Mouse (Mus musculus) gastrocnemius, postnatal 14 days (tissue): ENCODE data around the gene Hist1h3c. TPM values are rescaled to one million over a fixed set of nuclear protein-coding genes. Genes with fewer than 3 reads are reported as not detected.
"Not testable (repeated sequence)": the region's sequence is repeated elsewhere in the genome, so short reads cannot be mapped to it uniquely, and the experiment has no call there.

Experiments
- DNase-seq: peaks from one replicate; pipeline ENCODE4 v3.0.0; 2021; ENCODE audit warnings: mixed read lengths
- intact Hi-C: fragments of 180-260 bp; cut with DNase I; formaldehyde crosslinking; loops from one replicate; pipeline ENCODE4 v1.15.1; 2025; ENCODE audit warnings: low total_unique reads
- total RNA-seq, 2 experiments: library from RNA; stranded (reverse); gene quantifications; 2 replicates each; pipeline ENCODE4 v1.2.3; 2021

Hist1h3c gene
- total RNA-seq, 2 experiments from 2014 or later: 31.6 to 33.2 TPM

GRCm38 (mm10) chr13:23759251-23759771, 13.9 kb upstream of the Hist1h3c start:
- intact Hi-C loops: no loop called here
- DNase-seq: no peak

- intact Hi-C loops: no loop called here
- no peak for DNase-seq
Measured at GRCm38 (mm10) chr13:23757921-23758320, 12.5 kb upstream of the Hist1h3c start.

GRCm38 (mm10) chr13:23757211-23757773, 11.9 kb upstream of the Hist1h3c start:
- DNase-seq: no peak
- intact Hi-C loops: no loop called here

DNA sequence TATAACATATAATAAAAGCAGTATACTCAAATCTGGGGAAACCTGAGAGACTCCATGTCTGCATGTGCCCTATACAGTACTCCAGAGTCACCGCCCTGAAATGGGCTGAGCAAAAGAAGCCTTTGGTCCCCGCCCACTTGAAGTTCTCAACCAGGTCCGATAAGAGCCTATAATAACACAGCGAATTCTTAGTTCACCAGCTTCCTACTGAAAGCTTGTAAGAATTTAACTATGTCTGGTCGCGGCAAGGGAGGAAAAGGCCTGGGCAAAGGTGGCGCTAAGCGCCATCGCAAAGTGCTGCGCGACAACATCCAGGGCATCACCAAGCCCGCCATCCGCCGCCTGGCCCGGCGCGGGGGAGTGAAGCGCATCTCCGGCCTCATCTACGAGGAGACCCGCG, 11.4 kb upstream of the Hist1h3c start, which contains the start of gene Hist1h4b:
Hist1h4b (plus strand) TSS at position 224 of the 400 bp plus-strand sequence.
- DNase-seq: peak; percentile 63
- intact Hi-C loops: no loop called here

DNA sequence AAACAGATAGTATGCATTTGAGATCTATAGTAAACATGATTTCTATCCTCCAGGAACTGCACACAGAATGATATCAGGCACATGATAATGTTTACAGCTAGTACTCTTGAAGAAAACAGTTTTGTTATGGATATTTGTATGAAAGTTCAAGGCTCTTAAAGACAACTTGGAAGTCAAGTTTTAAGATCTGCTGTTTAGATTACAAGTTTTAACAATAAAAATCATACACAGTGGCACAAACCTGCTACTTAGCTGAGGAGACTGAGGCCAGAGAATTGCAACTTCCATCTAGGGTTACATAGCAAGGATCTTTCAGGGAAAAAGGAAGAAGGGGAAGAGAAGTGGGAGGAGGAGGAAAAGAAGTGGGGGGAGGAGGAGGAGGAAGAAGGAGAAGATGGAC, 9.6 kb upstream of the Hist1h3c start:
- intact Hi-C loops: no loop called here
- DNase-seq: no peak

GRCm38 (mm10) chr13:23753314-23754078, 8.1 kb upstream of the Hist1h3c start:
- intact Hi-C loops: no loop called here

GRCm38 (mm10) chr13:23752742-23753172, 7.4 kb upstream of the Hist1h3c start:
- intact Hi-C loops: no loop called here

More at GRCm38 (mm10) chr13:23753314-23754078, 8.1 kb upstream of the Hist1h3c start:
- DNase-seq: no peak

GRCm38 (mm10) chr13:23752067-23752741, 6.8 kb upstream of the Hist1h3c start, which contains the start of gene Hist1h3b:
Gene Hist1h3b, plus strand, starts transcription at chr13:23752267.
- peak; percentile 79 for DNase-seq
- intact Hi-C loops: not testable (repeated sequence)

More at GRCm38 (mm10) chr13:23752742-23753172, 7.4 kb upstream of the Hist1h3c start:
- DNase-seq: no peak

DNA sequence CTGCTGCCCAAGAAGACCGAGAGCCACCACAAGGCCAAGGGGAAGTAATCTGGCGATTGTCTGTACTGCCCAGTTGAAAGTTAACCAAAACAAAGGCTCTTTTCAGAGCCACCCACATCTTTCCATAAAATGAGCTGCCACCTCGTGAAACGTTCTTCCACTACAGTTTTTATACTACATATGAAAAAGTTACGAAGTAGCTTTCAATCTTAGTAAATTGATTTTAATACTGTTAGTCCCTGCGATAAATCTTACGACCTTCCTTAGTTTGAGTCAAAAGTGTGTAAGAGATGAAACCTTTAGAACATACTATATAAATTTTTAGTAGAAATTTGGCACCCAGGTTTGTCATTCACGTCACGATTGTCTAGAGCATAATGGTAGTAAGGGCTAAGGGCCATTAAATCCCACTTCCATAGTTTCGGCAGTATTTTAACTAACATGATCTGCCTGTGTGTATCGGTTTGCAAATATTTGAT, 6.1 kb upstream of the Hist1h3c start:
- intact Hi-C loops: no loop called here
- DNase-seq: no peak

- DNase-seq, intact Hi-C loops: not testable (repeated sequence)
Measured at GRCm38 (mm10) chr13:23750839-23751477, 5.6 kb upstream of the Hist1h3c start, which contains the start of gene Hist1h2ab. Gene Hist1h2ab, plus strand, starts transcription at chr13:23751126.

DNA sequence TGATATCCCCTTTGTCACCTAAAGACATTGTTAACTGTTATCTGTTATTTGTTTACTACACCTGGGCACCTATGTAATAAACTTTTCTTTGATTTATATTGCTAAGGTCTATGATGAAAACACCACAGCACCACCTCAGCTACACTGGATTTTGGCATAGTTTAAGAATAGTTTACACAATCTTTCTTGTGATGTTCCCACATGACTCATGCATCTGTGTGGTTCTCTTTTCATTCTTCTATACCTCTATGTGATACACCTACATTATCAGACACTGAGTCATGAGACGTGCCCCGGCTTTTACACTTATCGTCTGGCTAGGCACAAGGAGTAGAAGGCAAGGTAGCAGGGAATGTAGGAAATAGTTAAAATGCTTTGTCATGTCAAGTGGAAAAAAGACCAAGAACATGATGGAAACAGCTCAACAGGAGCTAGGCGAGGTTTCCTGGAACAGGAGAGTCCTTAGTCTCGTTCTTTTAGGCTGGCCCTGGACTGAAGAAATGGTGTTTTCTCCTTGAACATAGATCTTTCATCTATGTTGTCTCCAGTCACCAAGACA, 4.2 kb upstream of the Hist1h3c start:
- no peak for DNase-seq

GRCm38 (mm10) chr13:23747892-23748288, 2.5 kb upstream of the Hist1h3c start:
- DNase-seq: no peak
- intact Hi-C loops: no loop called here

More for the DNA sequence above, 4.2 kb upstream of the Hist1h3c start:
- intact Hi-C loops: no loop called here

DNA sequence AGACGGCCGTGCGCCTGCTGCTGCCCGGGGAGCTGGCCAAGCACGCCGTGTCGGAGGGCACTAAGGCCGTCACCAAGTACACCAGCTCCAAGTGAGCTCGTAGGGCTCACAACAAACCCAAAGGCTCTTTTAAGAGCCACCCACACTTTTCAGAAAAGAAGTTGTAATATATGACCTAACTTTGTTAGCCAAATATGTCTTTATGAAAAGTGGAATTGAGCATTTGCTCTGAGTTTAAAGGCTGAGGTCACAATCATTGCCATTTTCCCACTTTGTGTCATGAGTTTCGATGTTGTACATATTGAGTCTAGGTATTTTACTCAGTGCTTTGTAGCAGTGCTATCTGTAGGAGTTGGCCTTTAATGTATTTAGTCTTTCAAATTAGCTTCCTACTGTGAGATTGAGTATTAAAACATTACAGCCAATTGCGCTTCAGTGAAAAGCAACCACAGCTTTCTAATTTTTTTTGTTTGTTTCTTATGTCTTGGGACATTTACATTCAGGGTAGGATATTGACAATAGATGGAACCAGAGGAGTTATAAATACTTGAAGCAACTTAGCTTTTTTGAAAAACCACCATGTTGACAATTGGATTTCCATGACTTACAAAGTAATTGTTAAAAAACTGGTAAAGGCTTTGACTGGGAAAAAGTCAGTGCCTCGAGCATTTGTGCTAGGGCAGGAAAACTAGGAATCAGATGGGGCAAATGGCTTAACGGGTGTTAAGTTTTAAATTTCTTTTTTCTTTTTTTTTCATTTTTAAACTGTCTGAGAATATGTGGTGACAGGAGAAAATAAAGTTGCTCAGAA, 1.9 kb upstream of the Hist1h3c start:
- no peak for DNase-seq
- intact Hi-C loops: no loop called here

- DNase-seq: peak; percentile 52
- intact Hi-C loops: not testable (repeated sequence)
Measured at GRCm38 (mm10) chr13:23746201-23747080, 1.0 kb upstream of the Hist1h3c start, which contains the start of gene Hist1h2bb. Gene Hist1h2bb, plus strand, starts transcription at chr13:23746734.

DNA sequence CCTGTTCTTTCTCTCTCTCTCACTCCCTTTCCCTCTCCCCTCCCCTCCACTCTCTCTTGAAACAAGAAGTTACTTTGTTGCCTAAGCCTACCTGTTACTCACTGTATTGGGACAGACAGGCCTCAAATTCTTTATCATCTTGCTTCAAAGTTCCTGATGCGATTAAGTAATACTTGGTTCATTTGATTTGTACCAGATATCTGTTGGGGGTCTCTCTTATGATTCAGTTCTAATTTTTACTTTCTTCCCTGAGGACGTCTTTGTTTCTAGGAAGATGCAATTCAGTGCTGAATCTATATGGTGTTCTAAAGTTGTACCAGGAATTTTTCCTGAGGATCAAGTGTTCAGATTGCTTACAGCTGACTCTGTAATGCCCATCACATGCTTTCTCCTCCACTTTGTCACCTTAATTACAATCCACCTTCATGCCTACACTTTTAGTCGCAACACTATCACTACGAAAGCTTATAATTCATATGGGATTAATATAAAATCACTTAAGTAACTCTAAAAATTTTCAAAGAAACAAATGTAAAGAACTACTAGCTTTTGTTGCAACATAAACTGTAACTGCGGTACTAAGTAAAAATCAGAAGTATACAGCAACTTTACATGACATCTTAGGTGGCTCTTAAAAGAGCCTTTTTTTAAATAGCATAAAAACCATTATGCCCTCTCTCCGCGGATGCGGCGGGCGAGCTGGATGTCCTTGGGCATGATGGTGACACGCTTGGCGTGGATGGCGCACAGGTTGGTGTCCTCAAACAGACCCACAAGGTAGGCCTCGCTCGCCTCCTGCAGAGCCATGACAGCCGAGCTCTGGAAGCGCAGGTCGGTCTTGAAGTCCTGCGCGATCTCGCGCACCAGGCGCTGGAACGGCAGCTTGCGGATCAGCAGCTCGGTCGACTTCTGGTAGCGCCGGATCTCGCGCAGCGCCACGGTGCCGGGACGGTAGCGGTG, 701 bp downstream of the Hist1h3c start:
- intact Hi-C loops: no loop called here
- no peak for DNase-seq

GRCm38 (mm10) chr13:23743963-23744362, 1.4 kb downstream of the Hist1h3c start:
- intact Hi-C loops: no loop called here
- no peak for DNase-seq
